Mouse (Mus musculus): Measurements from ENCODE around the gene Gpx4.

Gpx4 gene

DNA sequence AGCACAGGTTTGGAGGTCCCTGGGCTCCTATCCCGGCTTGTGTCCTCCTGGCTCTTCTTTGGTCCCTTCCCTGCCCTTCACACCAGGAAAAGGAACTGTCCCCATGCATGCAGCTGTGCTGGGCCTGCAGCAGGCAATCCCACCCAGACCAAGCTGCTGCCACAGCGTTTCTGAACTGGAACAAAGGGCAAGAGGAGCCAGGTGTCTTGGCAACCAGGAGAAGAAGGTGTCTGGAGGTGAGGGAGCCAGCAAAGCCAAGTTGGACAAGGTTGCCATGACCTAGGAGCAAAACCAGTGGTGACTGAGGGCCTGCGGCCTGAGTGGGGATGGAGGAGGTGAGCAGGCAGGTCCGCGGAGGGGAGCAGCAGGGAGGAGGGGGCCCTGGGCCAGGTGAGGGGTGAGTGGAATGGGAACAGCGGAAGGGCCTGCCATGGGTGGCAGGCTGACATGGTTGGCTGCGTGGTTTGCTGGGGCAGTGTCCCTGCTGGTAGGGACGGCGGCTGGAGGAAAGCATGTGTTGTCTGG, at the start of gene Gpx4:
TSS of gene Gpx4 (plus strand) at position 126 of the 525 bp plus-strand sequence.
- no peak for DNase-seq

DNA sequence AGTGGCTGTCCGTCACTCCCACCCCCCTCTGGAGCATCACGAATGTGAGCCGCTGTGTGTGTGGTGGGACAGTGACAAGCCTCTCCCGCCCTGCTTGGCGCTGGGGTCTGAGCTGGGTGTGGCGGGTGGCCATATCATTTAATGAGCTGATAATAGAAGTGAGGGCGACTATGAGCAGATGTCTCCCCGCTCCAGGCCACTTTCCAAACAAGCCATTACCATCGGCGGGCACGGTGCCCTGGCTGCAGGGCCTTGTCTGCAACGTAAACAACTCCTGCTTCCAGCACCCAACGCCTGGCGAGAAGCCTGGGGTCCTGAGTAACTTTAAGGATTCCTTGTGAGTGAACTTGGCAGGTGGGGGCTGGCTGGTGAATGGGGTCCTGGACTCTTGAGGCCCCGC, 49.1 kb upstream of the Gpx4 start:
- peak; percentile 75 to 84 for DNase-seq

DNA sequence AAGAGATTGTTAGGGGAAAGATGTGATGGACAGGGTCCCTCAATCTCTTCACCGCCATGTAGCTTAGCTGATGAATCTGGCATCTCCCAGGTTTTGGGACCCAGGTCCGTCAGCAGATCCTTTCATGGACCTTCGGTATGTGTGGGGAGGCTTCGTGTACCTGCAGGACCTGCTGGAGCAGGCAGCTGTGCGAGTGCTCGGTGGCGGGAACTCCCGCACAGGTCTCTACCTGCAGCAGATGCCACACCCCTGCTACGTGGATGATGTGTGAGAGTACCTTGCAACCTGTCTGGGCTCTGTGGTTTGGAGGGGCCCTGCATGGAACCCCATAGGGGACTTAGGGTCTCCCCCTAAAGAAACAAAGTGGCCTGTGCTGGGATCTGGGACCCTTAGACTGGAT, 45.0 kb upstream of the Gpx4 start:
- DNase-seq, result no peak

DNA sequence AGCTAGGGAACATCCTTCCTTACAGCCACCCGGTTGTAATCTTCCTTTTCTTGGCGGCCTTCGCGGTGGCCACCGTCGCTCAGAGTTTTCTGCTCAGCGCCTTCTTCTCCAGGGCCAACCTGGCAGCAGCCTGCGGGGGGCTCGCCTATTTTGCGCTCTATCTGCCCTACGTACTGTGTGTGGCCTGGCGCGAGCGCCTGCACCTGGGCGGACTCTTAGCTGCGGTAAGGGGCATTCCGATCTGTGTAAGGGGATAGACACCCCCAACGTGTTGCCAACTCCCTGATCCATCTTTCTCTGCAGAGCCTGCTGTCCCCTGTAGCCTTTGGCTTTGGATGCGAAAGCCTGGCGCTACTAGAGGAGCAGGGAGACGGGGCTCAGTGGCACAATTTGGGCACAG, 44.1 kb upstream of the Gpx4 start:
- no peak for DNase-seq

DNA sequence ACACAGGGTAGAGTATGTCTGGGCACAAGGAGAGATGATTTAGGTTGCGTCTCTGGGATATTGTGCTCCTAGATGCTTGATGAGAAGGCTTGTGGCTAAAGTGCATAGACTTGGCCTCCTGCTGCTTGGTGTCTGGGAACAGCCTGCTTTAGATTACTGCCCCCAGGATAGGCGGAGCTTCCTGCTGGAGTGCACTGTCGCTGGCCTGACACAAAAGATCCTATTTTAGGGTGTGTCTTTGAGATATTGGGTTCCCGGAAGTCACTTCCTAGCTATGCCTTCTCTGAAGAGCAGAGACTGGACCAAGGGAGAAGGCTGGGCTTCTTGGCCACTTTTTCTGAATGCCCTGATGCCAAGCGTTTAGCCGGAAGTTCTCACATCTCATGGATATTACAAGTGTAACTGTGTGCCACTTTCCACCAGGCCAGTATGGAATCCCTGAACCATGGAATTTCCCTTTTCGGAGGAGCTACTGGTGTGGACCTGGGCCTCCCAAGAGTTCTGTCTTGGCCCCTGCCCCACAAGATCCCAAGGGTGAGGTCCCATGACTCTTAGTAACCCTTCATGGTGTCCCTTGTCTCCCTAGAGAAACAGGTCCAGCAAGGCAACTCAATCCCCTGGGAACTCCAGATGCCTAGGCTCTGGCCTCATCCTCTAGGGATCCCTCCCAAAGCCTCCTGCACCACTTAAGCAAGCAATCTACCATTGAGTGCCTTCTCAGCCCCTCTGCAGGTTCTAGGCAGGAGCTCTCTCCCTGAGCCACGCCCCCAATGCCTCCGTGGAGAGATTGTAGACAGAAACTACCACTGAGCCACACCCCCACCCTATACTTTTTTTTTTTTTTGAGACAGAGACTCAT, 43.4 kb upstream of the Gpx4 start:
- DNase-seq, result no peak

DNA sequence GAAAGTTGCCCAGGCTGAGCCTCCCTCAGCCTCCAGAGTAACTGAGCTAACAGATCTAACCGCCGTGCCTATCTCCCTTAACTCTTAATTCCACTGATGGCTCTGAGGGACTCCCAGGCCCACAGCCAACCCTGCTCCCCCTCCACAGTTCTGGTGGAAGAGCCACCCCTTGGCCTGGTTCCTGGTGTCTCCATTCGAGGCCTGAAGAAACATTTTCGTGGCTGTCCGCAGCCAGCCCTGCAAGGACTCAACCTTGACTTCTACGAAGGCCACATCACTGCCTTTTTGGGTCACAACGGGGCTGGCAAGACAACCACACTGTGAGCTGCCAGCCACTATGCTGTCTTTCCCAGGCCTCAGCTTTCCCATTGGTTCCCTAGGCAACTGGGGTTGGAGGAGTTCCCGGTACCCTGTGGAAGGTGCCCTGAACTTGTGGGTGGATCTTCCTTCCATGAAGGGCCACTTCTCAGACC, 42.7 kb upstream of the Gpx4 start:
- DNase-seq, result no peak

DNA sequence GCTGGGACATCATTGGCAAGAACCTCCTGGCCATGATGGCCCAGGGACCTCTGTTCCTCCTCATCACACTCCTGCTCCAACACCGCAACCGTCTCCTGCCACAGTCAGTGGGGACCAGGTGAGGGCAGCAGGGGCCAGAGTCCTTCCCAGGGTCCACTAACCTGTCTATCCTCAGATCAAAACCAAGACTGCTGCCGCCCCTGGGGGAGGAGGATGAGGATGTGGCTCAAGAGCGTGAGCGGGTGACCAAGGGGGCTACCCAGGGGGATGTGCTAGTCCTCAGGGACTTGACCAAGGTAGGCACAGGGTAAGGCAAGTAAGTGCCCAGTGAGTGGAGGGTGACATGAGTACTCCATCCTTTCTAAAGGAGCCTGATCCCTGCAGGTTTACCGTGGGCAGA, 35.2 kb upstream of the Gpx4 start:
- DNase-seq, result no peak

DNA sequence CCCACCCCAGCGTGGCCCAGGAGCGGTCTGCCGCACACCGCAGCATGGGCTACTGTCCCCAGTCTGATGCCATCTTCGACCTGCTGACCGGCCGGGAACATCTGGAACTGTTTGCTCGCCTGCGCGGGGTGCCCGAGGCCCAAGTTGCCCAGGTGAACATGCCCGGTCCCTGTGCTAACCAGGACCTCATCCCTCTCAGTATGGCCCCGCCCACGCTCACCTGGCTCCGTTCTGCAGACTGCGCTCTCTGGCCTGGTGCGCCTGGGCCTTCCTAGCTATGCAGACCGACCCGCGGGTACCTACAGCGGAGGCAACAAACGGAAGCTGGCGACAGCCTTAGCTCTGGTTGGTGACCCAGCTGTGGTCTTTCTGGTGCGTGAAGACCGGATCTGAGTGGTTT, 33.4 kb upstream of the Gpx4 start:
- no peak for DNase-seq

DNA sequence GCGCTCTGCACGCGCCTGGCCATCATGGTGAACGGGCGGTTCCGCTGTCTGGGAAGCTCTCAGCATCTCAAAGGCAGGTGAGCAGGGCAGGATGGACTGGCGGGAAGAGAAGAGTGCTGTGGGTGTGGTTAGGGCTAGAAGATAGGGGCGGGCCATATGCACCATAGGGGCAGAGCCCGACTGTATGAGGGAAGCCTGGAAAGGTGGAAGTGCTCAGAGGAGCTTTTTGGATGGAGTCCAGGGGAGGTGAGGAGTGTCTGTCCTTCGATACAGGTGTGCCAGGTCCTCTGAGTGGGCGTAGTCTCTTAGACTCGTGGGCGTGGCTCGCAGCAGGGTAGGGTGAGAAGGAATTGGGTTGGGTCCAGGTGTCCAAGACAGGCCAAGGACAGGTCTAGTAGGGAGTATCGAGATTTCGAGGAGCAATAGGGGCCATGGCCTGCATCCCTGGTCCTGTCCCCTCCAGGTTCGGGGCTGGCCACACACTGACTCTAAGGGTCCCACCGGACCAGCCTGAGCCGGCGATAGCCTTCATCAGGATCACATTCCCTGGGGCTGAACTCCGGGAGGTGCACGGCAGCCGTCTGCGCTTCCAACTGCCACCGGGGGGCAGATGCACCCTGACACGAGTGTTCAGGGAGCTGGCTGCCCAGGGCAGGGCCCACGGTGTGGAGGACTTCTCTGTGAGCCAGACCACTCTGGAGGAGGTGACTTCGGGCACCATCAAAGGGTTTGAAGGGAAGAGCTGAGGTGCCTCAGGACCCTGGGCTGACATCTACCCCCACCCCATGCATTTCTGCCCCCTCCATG, 32.3 kb upstream of the Gpx4 start:
- no peak for DNase-seq

DNA sequence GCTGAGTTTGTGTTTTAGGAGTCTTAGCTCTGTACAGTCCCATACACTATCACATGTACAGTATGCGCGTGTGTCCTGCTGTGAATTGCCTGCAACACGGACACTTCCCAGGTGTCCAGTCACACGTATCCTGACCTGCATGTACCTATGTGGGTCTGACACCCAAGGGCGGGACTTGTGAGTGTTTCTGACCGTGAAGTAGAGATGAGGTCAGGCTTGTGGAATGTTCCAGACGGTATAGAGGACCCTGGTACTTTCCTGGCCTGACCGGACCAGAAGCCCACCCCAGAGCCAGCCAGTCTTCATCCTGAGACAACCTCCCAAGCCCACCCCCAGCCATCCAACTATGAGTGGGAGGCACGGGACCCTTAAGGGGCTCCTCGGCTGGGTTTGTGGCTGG, 31.4 kb upstream of the Gpx4 start:
- DNase-seq, result no peak

DNA sequence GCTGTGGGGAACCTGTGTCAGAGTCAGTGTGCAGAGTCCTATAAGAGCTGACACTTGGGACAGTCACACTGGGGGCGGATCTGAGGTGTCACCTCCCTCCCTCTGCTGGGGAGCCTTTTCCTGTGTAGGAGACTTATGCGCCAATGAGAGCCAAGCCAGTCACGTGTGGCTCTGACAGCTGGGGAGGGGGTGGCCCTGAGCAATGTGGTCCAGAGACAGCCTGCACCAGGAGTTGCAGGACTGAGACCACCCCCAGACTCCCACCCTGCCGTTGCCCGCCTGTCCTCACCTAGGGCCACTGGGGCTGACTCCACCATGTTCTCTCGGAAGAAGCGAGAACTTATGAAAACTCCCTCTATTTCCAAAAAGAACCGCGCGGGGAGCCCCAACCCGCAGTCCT, 30.5 kb upstream of the Gpx4 start, which contains the start of gene Arhgap45:
TSS of gene Arhgap45 (plus strand) at position 143 of the 400 bp plus-strand sequence.
- no peak for DNase-seq

DNA sequence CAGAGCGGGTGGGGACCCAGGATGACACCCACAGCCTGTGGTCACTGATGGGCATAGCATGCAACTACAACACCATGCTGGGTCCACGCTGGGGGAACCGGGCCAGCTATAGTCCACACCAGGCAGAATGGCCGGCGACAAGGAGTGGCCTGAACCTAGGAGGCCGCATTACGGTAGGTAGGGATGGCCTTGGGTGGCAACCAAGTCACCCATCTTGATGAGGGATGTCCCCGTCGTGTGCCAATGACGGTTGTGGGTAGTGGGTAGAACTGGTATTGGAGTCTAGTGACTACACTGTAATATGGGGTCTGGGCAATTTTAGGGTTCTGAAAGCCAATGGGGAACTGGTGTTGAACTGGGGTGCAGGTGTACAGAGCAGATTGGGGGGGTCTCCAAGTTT, 30.0 kb upstream of the Gpx4 start:
- no peak for DNase-seq

DNA sequence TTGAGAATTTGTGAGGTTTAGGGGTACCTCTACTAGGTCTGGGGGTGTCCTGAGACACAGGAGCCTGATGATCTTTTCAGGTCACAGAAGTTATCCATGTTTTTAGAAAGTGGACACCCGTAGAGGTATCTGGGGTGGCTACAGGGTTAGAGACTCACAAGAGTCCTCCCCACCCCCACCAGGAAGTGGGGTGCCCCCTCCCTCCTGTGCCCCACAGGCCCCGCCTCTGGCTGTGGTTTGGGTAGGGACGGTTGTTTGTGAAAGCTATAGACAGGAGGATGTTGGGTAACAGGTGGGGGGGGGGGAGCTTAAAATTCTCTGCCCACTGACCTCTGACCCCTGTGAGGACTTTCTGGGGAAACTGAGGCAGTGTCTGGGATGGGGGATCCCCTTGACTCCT, 29.6 kb upstream of the Gpx4 start:
- DNase-seq, result no peak

DNA sequence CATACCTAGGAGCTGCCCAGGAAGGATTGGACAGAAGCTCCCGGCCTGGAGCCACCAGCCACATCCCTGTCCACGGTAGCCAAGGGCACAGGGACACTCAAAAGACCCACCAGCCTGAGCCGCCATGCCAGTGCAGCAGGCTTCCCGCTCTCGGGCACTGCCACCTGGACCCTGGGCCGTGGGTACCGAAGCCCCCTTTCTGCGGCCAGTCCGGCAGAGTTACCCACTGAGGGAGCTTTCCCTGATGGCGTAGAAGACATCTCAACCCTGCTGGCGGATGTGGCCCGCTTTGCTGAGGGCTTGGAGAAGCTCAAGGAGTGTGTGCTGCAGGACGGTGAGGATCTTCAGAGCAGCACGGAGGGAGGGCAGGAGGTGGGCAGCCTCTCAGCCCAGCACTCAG, 29.2 kb upstream of the Gpx4 start:
- no peak for DNase-seq

DNA sequence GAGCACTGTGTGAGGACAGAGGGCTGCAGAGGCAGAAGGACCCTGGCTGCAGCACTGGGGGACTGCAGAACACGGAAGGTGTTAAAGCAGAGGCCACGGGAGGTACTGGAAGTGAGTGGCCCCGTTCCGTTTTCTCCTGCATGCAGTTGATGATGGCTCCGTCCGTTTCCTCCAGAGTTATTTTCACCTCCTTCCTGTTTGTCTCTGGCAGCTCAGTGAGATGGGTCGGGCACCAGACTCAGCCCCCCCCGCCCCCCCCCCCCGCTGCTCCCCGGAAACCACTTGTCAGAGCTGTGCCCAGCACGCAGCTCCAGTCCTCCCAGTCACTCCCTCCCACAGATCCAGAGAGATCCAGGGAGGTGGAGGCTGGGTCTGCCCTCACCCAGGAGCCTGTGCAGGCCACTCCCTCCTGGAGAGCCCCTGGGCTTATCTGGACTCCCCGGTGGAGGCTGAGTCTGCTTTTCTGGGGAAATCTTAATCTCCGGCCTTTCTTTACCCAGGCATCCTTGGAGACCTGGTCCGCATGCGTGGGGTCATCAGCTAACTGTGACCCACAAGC, 28.1 kb upstream of the Gpx4 start:
- no peak for DNase-seq

DNA sequence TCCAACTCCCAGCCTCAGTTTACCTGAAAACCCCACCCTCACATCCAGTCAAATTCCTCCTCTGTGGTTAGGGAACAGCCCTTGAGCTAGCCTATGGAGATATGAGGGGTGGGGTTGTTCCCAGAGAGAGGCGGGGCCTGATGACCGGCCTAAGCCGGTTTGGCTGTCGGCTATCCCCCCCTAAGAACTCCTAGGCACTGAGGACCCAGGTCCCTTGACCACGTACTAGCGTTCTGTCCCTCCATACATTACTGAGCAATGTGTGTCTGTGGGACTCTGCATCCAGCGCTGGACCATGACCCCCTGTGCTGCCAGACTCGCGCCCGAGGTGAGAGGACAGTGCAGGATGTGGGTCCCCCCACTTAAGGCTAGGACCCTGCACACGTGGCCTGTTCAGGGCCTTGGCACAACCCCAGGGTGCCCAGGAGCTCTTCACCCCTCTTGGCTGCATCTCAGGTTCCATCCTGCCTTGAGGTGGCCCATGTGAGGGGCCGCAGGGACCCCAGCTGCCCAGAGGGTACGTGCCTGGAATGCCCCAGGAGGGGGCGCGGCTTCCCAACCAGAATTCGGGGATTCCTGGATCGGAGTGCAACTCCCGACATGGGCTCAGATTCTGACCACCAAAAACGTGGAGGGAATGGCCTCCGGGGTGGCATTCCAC, 27.4 kb upstream of the Gpx4 start:
- DNase-seq, result no peak

DNA sequence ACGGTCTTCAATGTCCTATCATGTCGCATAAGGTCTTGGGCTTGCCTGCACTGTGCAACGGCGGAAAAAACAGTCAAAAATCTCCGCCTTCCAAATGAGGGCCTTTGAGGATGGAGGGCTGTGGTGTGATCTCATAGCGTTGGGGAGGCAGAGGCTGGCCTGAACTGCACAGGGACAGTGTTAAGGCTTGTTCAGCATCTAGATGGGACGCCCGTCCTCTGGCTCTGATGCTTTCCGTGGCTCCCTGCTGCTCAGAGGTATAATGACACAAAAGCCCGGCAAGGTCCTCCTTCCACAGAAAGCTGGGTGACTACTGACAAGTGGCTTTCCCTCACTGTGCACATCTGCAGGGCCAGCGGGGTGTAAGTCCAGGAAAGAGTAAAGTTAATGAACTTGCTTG, 26.8 kb upstream of the Gpx4 start:
- DNase-seq, result no peak

DNA sequence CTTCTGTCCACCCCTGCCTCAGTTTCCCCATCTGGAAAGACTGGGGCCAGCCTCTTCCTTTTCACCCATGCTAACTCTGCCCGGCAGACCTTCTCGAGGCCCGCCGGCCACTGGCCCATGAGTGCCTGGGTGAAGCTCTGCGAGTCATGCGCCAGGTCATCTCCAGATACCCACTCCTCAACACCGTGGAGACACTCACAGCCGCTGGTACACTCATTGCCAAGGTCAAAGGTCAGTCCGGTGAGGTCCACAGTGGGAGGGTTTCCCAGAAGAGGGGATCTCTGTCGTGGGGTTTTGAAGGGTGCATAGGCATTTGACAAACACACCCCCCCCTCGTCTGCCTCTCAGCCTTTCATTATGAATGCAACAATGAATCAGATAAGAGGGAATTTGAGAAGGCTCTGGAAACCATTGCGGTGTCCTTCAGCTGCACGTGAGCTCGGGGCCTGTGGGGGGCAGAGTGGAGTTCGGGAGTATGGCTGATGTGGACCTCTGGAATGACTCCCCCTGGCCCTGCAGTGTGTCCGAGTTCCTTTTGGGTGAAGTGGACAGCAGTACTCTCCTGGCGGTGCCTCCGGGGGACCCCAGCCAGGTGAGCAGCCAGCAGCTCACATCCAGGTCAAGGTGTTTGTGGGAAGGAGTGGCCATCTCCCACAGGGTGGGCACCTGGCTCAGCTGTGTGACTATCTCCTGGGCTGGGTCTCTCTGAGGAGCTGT, 26.2 kb upstream of the Gpx4 start:
- DNase-seq, result no peak

DNA sequence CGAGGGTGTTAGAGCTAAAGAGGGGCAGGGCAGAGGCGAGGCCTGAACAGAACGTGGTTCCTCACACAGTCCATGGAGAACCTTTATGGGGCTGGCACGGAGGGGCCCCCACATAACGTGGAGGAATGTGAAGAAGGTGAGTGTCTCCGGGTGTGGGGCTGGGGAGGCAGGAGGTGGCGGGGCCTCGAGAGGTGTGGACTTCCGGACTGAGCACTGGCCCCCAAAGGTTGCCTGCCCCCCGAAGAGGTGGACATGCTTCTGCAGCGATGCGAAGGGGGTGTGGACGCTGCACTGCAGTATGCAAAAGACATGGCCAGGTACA, 25.7 kb upstream of the Gpx4 start:
- no peak for DNase-seq

DNA sequence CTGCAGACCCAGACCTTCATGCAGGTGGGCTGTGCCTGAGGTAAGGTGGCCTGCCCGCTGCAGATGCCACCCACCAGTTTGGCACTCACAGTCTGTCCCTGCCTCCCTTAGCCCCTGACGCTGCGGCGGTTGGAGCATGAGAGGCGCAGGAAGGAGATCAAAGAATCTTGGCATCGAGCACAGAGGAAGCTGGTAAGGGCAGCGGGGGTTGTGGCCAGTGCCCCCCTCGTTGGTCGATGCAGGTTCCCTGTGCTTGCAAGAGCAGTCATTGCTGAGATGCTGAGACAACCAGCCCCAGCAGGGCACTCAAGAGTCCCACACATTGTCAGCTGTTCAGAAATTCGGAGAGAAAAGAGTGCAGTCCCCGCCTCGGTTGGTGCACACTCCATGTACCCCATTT, 24.8 kb upstream of the Gpx4 start:
- no peak for DNase-seq

DNA sequence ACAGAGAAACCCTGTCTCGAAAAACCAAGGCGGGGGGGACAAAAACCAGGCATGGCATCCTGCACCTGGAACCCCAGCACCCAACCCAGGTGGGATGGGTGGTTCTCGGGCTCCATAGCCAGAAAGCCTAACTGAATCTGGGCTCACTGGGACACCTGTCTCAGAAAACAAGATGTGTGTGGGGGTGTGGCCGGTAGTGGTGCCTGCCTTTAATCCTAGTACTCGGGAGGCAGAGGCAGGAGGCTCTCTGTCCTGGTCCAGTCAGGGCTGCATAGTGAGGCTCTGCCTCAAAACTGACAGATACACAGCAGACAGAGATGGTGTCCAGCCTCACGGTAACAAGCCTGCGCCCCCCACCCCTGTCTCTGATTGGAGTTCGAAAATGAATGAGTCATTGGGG, 24.2 kb upstream of the Gpx4 start:
- no peak for DNase-seq

DNA sequence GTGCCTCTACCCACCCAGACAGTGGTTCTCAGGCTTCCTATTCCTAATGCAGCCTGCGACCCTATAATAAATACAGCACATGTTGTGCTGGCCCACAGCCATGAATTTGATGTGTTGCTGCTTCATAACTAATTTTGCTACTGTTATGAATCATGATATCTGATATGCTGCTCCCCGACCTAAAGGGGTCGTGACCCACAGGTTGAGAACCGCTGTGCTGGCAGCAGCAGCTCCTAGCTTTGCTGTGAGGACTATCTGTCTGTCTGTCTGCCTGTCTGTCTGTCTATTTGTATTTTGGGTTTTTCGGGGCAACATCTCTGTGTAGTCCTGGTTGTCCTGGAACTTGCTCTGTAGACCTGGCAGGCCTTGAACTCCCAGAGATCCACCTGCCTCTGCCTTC, 23.2 kb upstream of the Gpx4 start:
- no peak for DNase-seq

Measured in cerebellum, postnatal 14 days (tissue).